ENCODE assay signal across 19 mouse cellular contexts in the genomic region with DNA sequence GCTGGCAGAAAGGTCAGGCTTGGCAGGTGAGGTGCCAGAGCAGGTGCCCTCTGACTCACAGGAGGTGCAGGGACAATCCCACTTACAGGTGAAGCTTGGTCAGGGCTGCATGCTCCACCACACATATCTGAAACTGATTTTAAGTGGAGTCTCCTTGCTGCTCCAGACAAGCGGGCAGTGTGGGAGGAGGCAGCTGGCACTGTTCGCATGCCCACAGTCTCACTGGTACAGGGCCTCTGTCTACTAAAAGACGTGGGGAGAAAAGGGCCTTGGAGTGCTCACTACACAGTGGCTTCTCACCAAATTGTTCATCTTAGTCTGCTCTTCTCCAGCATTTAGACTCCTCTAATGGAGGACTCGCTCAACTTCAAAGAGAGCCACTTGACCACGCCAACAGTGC. TPM values are rescaled to one million over a fixed set of nuclear protein-coding genes. Genes with fewer than 3 reads are reported as not detected.
DNase-seq lines count a peak whose midpoint lies in the region.
"Had no signal": no experiment of that assay in that cellular context is flagged by ENCODE, and none has a peak within 500 bp of the region (broad histone marks: within the 10 kb centered on the region; RNA-seq: fewer than 3 reads in every experiment).

No protein-coding gene starts in this region.

- DNase-seq in left cerebral cortex, adult 18-20 months (ENCODE audit: low spot score in 2 of 2): peak; percentile 46 to 65
- no peak for DNase-seq in left cerebral cortex, adult 11 months (ENCODE audit: low spot score)
- peak; percentile 77 for DNase-seq in brain, adult 2 months (ENCODE audit: low read depth, low spot score)
- peak; percentile 22 to 42 for DNase-seq in layer of hippocampus, adult 8-10 months (ENCODE audit: low spot score in 2 of 2)
- DNase-seq in right cerebral cortex, postnatal 14 days: peak; percentile 34
- DNase-seq in c-Kit-positive CD71-positive TER-119-positive erythroid progenitor cells, embryonic 14.5 days (ENCODE audit: low spot score): no peak
- no peak for DNase-seq in cerebellum, postnatal 14 days
- DNase-seq: B cell, adult 2 months; cerebellum, adult 2 months; cerebellum, postnatal 36 days; embryo, embryonic 11 days; gastrocnemius, postnatal 10 days; heart, postnatal 14 days; kidney, postnatal 36 days; lung, postnatal 36 days; midbrain, embryonic 14.5 days had no signal

RNA-seq across cellular contexts. Expression of a gene that starts 14.0 kb away (rescaled TPM):
- 10 to 100 TPM; 14.6 to 15.3 TPM for total RNA-seq in left cerebral cortex, adult 18-20 months (2021)
- 10 to 100 TPM; 12.1 to 14.5 (median 13.8) TPM for total RNA-seq in layer of hippocampus, adult 8-10 months (2022)
- total RNA-seq: CH12.LX; granulocyte monocyte progenitor cell, adult 5-6 weeks; megakaryocyte-erythroid progenitor cell, adult 5-6 weeks had no signal

RNA-seq across cellular contexts. Expression of a gene that starts 43.4 kb away (rescaled TPM):
- total RNA-seq in left cerebral cortex, adult 18-20 months (2021): 100 to 1,000 TPM; 176 to 180 TPM
- total RNA-seq in layer of hippocampus, adult 8-10 months (2022): 100 to 1,000 TPM; 120 to 157 (median 137) TPM

Comparison
In these comparisons a context has a peak if more than half of its experiments do, and no peak if none do; other contexts are left out.
1. DNase-seq: peak in left cerebral cortex, adult 18-20 months (2 of 2), brain, adult 2 months (single experiment), layer of hippocampus, adult 8-10 months (2 of 2) and right cerebral cortex, postnatal 14 days (single experiment); none in left cerebral cortex, adult 11 months (single experiment), c-Kit-positive CD71-positive TER-119-positive erythroid progenitor cells, embryonic 14.5 days (single experiment) and cerebellum, postnatal 14 days (0 of 2).